ENCODE assay signal across 9 mouse cellular contexts in genomic region chr4:132930784-132931183, GRCm38 (mm10). TPM values are rescaled to one million over a fixed set of nuclear protein-coding genes. Genes with fewer than 3 reads are reported as not detected.
A peak's percentile ranks its signal among the peaks of the same experiment; 100 is the strongest.
DNase-seq lines count a peak whose midpoint lies in the region; ATAC-seq and TF ChIP-seq lines count a peak whose summit lies in the region.
"Had no signal": no experiment of that assay in that cellular context is flagged by ENCODE, and none has a peak within 500 bp of the region (broad histone marks: within the 10 kb centered on the region; RNA-seq: fewer than 3 reads in every experiment).

No protein-coding gene starts in this region.

- ATAC-seq in midbrain, postnatal 0 days (ENCODE audit: low FRiP score) = no peak
- ATAC-seq in forebrain, embryonic 13.5 days = no peak

- no peak overlapping the region for H3K27ac ChIP-seq in midbrain, postnatal 0 days (ENCODE audit: low read depth, low read length)
- no peak overlapping the region for H3K27ac ChIP-seq in forebrain, embryonic 13.5 days

- peak; percentile 64 for TF ChIP-seq CTCF in brain, embryonic 14.5 days (IDR thresholded peaks at IDR 0.05; ENCODE audit: borderline replicate concordance, extremely low read depth, insufficient read depth, insufficient read length)
- TF ChIP-seq CTCF in midbrain, postnatal 0 days (IDR thresholded peaks at IDR 0.05) = peak; percentile 73

- no peak overlapping the region for H3K4me2 ChIP-seq in midbrain, postnatal 0 days (ENCODE audit: low read depth, low read length, poor library complexity, severe bottlenecking)
- H3K4me2 ChIP-seq in forebrain, embryonic 13.5 days = no peak overlapping the region

- DNase-seq in gastrocnemius, postnatal 10 days = peak; percentile 46
- no peak for DNase-seq in gastrocnemius, adult 8-10 months (ENCODE audit: low spot score in 2 of 2)
- peak; percentile 30 for DNase-seq in right cerebral cortex, adult 18-20 months
- DNase-seq in right cerebral cortex, postnatal 36 days (ENCODE audit: low spot score in 2 of 2) = no peak
- peak; percentile 58 for DNase-seq in brain, embryonic 14.5 days (ENCODE audit: low read depth)
- peak; percentile 54 to 56 for DNase-seq in heart, postnatal 36 days
- DNase-seq in midbrain, postnatal 0 days (ENCODE audit: low spot score) = peak; percentile 60

- no peaks in the 10 kb centered on the region for H3K36me3 ChIP-seq in midbrain, postnatal 0 days (ENCODE audit: insufficient read depth, low read length)
- no peaks in the 10 kb centered on the region for H3K36me3 ChIP-seq in forebrain, embryonic 13.5 days (ENCODE audit: poor library complexity, severe bottlenecking)

- intact Hi-C loops in heart, postnatal 36 days (cut with DNase I) = loop anchor here (1.0 kb wide), 1 partner anchor 154 kb away; no protein-coding TSS in a partner anchor

- H3K27me3 ChIP-seq in midbrain, postnatal 0 days (ENCODE audit: insufficient read depth, low read length) = no peaks in the 10 kb centered on the region
- H3K27me3 ChIP-seq in forebrain, embryonic 13.5 days = no peaks in the 10 kb centered on the region

- H3K4me3 ChIP-seq in midbrain, postnatal 0 days (ENCODE audit: low read depth, low read length) = no peak overlapping the region
- H3K4me3 ChIP-seq in forebrain, embryonic 13.5 days = no peak overlapping the region

- no peak overlapping the region for H3K9ac ChIP-seq in midbrain, postnatal 0 days (replicated peaks; ENCODE audit: low read length, poor library complexity, severe bottlenecking)
- no peak overlapping the region for H3K9ac ChIP-seq in forebrain, embryonic 13.5 days

- TF ChIP-seq POLR2A in brain, embryonic 14.5 days (IDR thresholded peaks at IDR 0.05; ENCODE audit: borderline replicate concordance, extremely low read depth, insufficient read depth, insufficient read length, poor library complexity, severe bottlenecking) = no peak

- H3K9me3 ChIP-seq in midbrain, postnatal 0 days (ENCODE audit: low read length) = no peaks in the 10 kb centered on the region
- no peaks in the 10 kb centered on the region for H3K9me3 ChIP-seq in forebrain, embryonic 13.5 days (replicated peaks)

- WGBS in midbrain, postnatal 0 days = 5% methylated on average over 8 of the region's 8 CpGs
- WGBS in forebrain, embryonic 13.5 days = 4% methylated on average over 8 of the region's 8 CpGs

- H3K4me1 ChIP-seq in midbrain, postnatal 0 days (ENCODE audit: insufficient read depth, low read length) = 0 out of 2 replicates have a peak, but pooled peaks cover 8% of the 10 kb centered on the region
- H3K4me1 ChIP-seq in forebrain, embryonic 13.5 days = 0 out of 2 replicates have a peak, but pooled peaks cover 6% of the 10 kb centered on the region

RNA-seq across cellular contexts. Expression of gene Fam76a, which starts 8.4 kb away (rescaled TPM):
- total RNA-seq in gastrocnemius, postnatal 10 days (2021) = 10 to 100 TPM; 24.6 to 27.4 TPM
- 10 to 100 TPM; 31.5 to 35.9 (median 33.8) TPM for total RNA-seq in gastrocnemius, adult 8-10 months (2022)
- 19.8 and 20.3 TPM in 2 replicates for polyA plus RNA-seq in brain, embryonic 14.5 days (2012; rRNA removed)
- 10 to 100 TPM; 42.3 to 46.4 TPM for total RNA-seq in heart, postnatal 36 days (2021)
- total RNA-seq in midbrain, postnatal 0 days (2014; rRNA removed) = 16.6 and 21.0 TPM in 2 replicates
- 31.0 and 38.2 TPM in 2 replicates for polyA plus RNA-seq in midbrain, postnatal 0 days (2015; fragmentation: Nextera tagmentation; extraction: Ambion mirVana)
- polyA plus RNA-seq in forebrain, embryonic 13.5 days (2015; fragmentation: Nextera tagmentation; extraction: Ambion mirVana) = 35.2 and 43.5 TPM in 2 replicates

RNA-seq across cellular contexts. Expression of gene Fgr, which starts 43.1 kb away (rescaled TPM):
- under 1 TPM; 0.09 to 0.54 TPM for total RNA-seq in gastrocnemius, postnatal 10 days (2021)
- not detected for total RNA-seq in gastrocnemius, adult 8-10 months (2022)
- polyA plus RNA-seq in brain, embryonic 14.5 days (2012; rRNA removed) = 0.09 and 0.15 TPM in 2 replicates
- under 1 TPM; 0.31 to 0.60 TPM for total RNA-seq in heart, postnatal 36 days (2021)
- 0.33 and 0.47 TPM in 2 replicates for total RNA-seq in midbrain, postnatal 0 days (2014; rRNA removed)
- polyA plus RNA-seq in midbrain, postnatal 0 days (2015; fragmentation: Nextera tagmentation; extraction: Ambion mirVana) = 0.19 TPM in 1 of 2 replicates, not detected in the other
- polyA plus RNA-seq in forebrain, embryonic 13.5 days (2015; fragmentation: Nextera tagmentation; extraction: Ambion mirVana) = not detected in 2 replicates
- total RNA-seq: left cerebral cortex, postnatal 14 days had no signal

RNA-seq across cellular contexts. Expression of gene Stx12, which starts 46.5 kb away (rescaled TPM):
- total RNA-seq in gastrocnemius, postnatal 10 days (2021) = 10 to 100 TPM; 28.5 to 32.9 TPM
- 10 to 100 TPM; 26.7 to 28.9 (median 27.8) TPM for total RNA-seq in gastrocnemius, adult 8-10 months (2022)
- 118 and 121 TPM in 2 replicates for polyA plus RNA-seq in brain, embryonic 14.5 days (2012; rRNA removed)
- 10 to 100 TPM; 36.4 to 36.7 TPM for total RNA-seq in heart, postnatal 36 days (2021)
- 142 and 153 TPM in 2 replicates for total RNA-seq in midbrain, postnatal 0 days (2014; rRNA removed)
- 151 and 158 TPM in 2 replicates for polyA plus RNA-seq in midbrain, postnatal 0 days (2015; fragmentation: Nextera tagmentation; extraction: Ambion mirVana)
- polyA plus RNA-seq in forebrain, embryonic 13.5 days (2015; fragmentation: Nextera tagmentation; extraction: Ambion mirVana) = 116 and 119 TPM in 2 replicates

Comparison
In these comparisons a context has a peak if more than half of its experiments do, and no peak if none do; other contexts are left out.
1. DNase-seq: peak in gastrocnemius, postnatal 10 days (single experiment), right cerebral cortex, adult 18-20 months (single experiment), brain, embryonic 14.5 days (single experiment), heart, postnatal 36 days (2 of 2) and midbrain, postnatal 0 days (single experiment); none in gastrocnemius, adult 8-10 months (0 of 2) and right cerebral cortex, postnatal 36 days (0 of 2).